Mouse (Mus musculus) neutrophil, adult 65 days (primary cell): ENCODE data around the gene Nkd1. TPM values are rescaled to one million over a fixed set of nuclear protein-coding genes. Genes with fewer than 3 reads are reported as not detected.

Experiments used
- total RNA-seq: library from RNA; stranded (reverse); gene quantifications from 2 replicates; pipeline ENCODE4 v1.2.4, GENCODE M21; 2023

The Nkd1 gene
- total RNA-seq: not detected in 2 replicates

GRCm38 (mm10) chr8:88520985-88521527 lies at the start of gene Nkd1:
Gene Nkd1, plus strand, starts transcription at chr8:88521354.

GRCm38 (mm10) chr8:88635474-88636397 lies 114.6 kb downstream of the Nkd1 start, which contains the start of gene Snx20:
Gene Snx20, minus strand, starts transcription at chr8:88636128.

Other genes starting within 250 kb of the Nkd1 start
- gene Adcy7, start 249.0 kb upstream of the Nkd1 start, total RNA-seq: 47.2 and 61.4 TPM in 2 replicates
- 65.9 and 69.0 TPM in 2 replicates for gene Brd7, start 159.2 kb upstream of the Nkd1 start, total RNA-seq
- gene Snx20, start 114.8 kb downstream of the Nkd1 start, total RNA-seq: 127 and 148 TPM in 2 replicates
- 11.2 and 13.1 TPM in 2 replicates for gene Nod2, start 126.0 kb downstream of the Nkd1 start, total RNA-seq
- gene Cyld, start 175.7 kb downstream of the Nkd1 start, total RNA-seq: 60.0 and 84.1 TPM in 2 replicates